Comparison of ENCODE assay signal across 10 mouse cellular contexts in the genomic region with DNA sequence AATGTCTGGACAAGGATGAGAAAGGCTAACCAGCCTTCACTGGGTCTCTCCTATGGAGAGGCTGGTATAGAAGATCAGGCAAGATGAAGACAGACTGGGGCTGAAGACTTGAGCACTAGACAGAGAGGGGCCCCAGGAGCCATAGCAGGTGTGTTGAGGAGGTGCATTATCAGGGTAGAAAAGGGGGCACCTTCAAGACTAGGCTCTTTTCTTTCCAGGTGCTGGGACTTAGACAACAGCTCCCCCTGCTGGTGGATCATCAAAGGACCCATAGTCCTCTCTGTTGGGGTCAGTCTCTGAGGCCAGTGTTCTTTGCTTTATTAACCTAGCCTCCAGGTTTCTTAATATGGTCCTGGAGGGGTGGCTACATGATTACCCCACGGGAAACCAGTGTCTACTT. TPM values are rescaled to one million over a fixed set of nuclear protein-coding genes. Genes with fewer than 3 reads are reported as not detected.
DNase-seq lines count a peak whose midpoint lies in the region; ATAC-seq lines count a peak whose summit lies in the region.
"Had no signal": no experiment of that assay in that cellular context is flagged by ENCODE, and none has a peak within 500 bp of the region (broad histone marks: within the 10 kb centered on the region; RNA-seq: fewer than 3 reads in every experiment).

No protein-coding gene starts in this region.

- no peak overlapping the region for H3K9ac ChIP-seq in intestine, embryonic 16.5 days (ENCODE audit: low read depth, low read length)
- H3K9ac ChIP-seq in liver, embryonic 15.5 days: no peak overlapping the region
- H3K9ac ChIP-seq: heart, embryonic 13.5 days; neural tube, embryonic 13.5 days had no signal

- peak; percentile 60 to 68 for DNase-seq in right cerebral cortex, adult 2 months (ENCODE audit: low spot score in 2 of 2)
- DNase-seq in right cerebral cortex, postnatal 10 days (ENCODE audit: low spot score in 2 of 2): no peak
- peak; percentile 82 for DNase-seq in adrenal gland, postnatal 10 days
- DNase-seq in embryo, embryonic 11.5 days (ENCODE audit: low read depth, low spot score): peak; percentile 45
- peak; percentile 47 for DNase-seq in right cerebral cortex, postnatal 4 days
- no peak for DNase-seq in frontal cortex, postnatal 10 days (ENCODE audit: low spot score in 2 of 2)

- H3K9me3 ChIP-seq in intestine, embryonic 16.5 days (ENCODE audit: control insufficient read depth, low read length): no peaks in the 10 kb centered on the region
- no peaks in the 10 kb centered on the region for H3K9me3 ChIP-seq in liver, embryonic 15.5 days (replicated peaks)
- H3K9me3 ChIP-seq: heart, embryonic 13.5 days; neural tube, embryonic 13.5 days had no signal

- H3K4me3 ChIP-seq in intestine, embryonic 16.5 days (ENCODE audit: low read length): no peak overlapping the region
- H3K4me3 ChIP-seq in liver, embryonic 15.5 days (replicated peaks): no peak overlapping the region
- H3K4me3 ChIP-seq: heart, embryonic 13.5 days; neural tube, embryonic 13.5 days had no signal

- no peak overlapping the region for H3K27ac ChIP-seq in intestine, embryonic 16.5 days (ENCODE audit: low read length)
- no peak overlapping the region for H3K27ac ChIP-seq in liver, embryonic 15.5 days (replicated peaks)
- H3K27ac ChIP-seq: heart, embryonic 13.5 days; neural tube, embryonic 13.5 days had no signal

- 13% methylated on average over 1 of the region's 1 CpGs for WGBS in intestine, embryonic 16.5 days
- WGBS in liver, embryonic 15.5 days (ENCODE audit: insufficient replicate concordance): 6% methylated on average over 1 of the region's 1 CpGs

- peak; percentile 54 for ATAC-seq in intestine, embryonic 16.5 days
- ATAC-seq in liver, embryonic 15.5 days (ENCODE audit: insufficient read depth): peak; percentile 59

- peaks cover 13% of the 10 kb centered on the region; the same call in 1 of the 2 replicates for H3K4me1 ChIP-seq in intestine, embryonic 16.5 days (ENCODE audit: control insufficient read depth, insufficient read depth, low read length)
- H3K4me1 ChIP-seq in liver, embryonic 15.5 days (replicated peaks): peaks cover 45% of the 10 kb centered on the region

- no peak overlapping the region for H3K4me2 ChIP-seq in intestine, embryonic 16.5 days (ENCODE audit: low read depth, low read length)
- no peak overlapping the region for H3K4me2 ChIP-seq in liver, embryonic 15.5 days
- H3K4me2 ChIP-seq: heart, embryonic 13.5 days; neural tube, embryonic 13.5 days had no signal

- no peaks in the 10 kb centered on the region for H3K27me3 ChIP-seq in intestine, embryonic 16.5 days (replicated peaks; ENCODE audit: control insufficient read depth, insufficient read depth, low read length)
- H3K27me3 ChIP-seq in liver, embryonic 15.5 days: peaks cover 21% of the 10 kb centered on the region
- H3K27me3 ChIP-seq: neural tube, embryonic 13.5 days had no signal

- no peaks in the 10 kb centered on the region for H3K36me3 ChIP-seq in intestine, embryonic 16.5 days (ENCODE audit: control insufficient read depth, insufficient read depth, low read length)
- no peaks in the 10 kb centered on the region for H3K36me3 ChIP-seq in liver, embryonic 15.5 days (replicated peaks)
- H3K36me3 ChIP-seq: heart, embryonic 13.5 days; neural tube, embryonic 13.5 days had no signal

RNA-seq across cellular contexts. Expression of a gene that starts 7.8 kb away (rescaled TPM):
- not detected for total RNA-seq in adrenal gland, postnatal 10 days (2021)
- polyA plus RNA-seq in intestine, embryonic 16.5 days (2015; fragmentation: Nextera tagmentation; extraction: Ambion mirVana): 0.32 and 0.46 TPM in 2 replicates
- 0.08 TPM in 1 of 2 replicates, not detected in the other for polyA plus RNA-seq in liver, embryonic 15.5 days (2015; fragmentation: Nextera tagmentation; extraction: Ambion mirVana)
- polyA plus RNA-seq: heart, embryonic 13.5 days; neural tube, embryonic 13.5 days had no signal

RNA-seq across cellular contexts. Expression of a gene that starts 47.7 kb away (rescaled TPM):
- total RNA-seq in adrenal gland, postnatal 10 days (2021): 100 to 1,000 TPM; 190 to 302 TPM
- 21.8 and 23.2 TPM in 2 replicates for polyA plus RNA-seq in intestine, embryonic 16.5 days (2015; fragmentation: Nextera tagmentation; extraction: Ambion mirVana)
- 75.8 and 85.1 TPM in 2 replicates for polyA plus RNA-seq in liver, embryonic 15.5 days (2015; fragmentation: Nextera tagmentation; extraction: Ambion mirVana)

Comparison
In these comparisons a context has a peak if more than half of its experiments do, and no peak if none do; other contexts are left out.
1. DNase-seq: peak in right cerebral cortex, adult 2 months (2 of 2), adrenal gland, postnatal 10 days (single experiment), embryo, embryonic 11.5 days (single experiment) and right cerebral cortex, postnatal 4 days (single experiment); none in right cerebral cortex, postnatal 10 days (0 of 2) and frontal cortex, postnatal 10 days (0 of 2).